Mouse (Mus musculus) embryo, embryonic 11.5 days (tissue): Measurements from ENCODE around the gene Sac3d1.
"Not testable (repeated sequence)": the region's sequence is repeated elsewhere in the genome, so short reads cannot be mapped to it uniquely, and the experiment has no call there.

Source experiments
- DNase-seq: peaks from one replicate; pipeline ENCODE4 v3.0.0-alpha.2; 2012; ENCODE audit warnings: low read depth, low spot score

Sac3d1 gene

GRCm38 (mm10) chr19:6117986-6118676, at the start of gene Sac3d1:
Gene Sac3d1, minus strand, starts transcription at chr19:6118650.
- DNase-seq = peak; percentile 91

- DNase-seq = no peak
Measured at GRCm38 (mm10) chr19:6166750-6167149, 48.3 kb upstream of the Sac3d1 start.

- no peak for DNase-seq
Measured at GRCm38 (mm10) chr19:6163872-6164547, 45.6 kb upstream of the Sac3d1 start.

GRCm38 (mm10) chr19:6157220-6157619, 38.8 kb upstream of the Sac3d1 start:
- no peak for DNase-seq

- DNase-seq = no peak
Measured at GRCm38 (mm10) chr19:6156372-6156771, 37.9 kb upstream of the Sac3d1 start.

GRCm38 (mm10) chr19:6155174-6155573, 36.7 kb upstream of the Sac3d1 start:
- no peak for DNase-seq

GRCm38 (mm10) chr19:6144842-6145241, 26.4 kb upstream of the Sac3d1 start:
- DNase-seq = no peak

- peak; percentile 81 for DNase-seq
Measured at GRCm38 (mm10) chr19:6141394-6141749, 22.9 kb upstream of the Sac3d1 start, which contains the start of gene Arl2. Gene Arl2, minus strand, starts transcription at chr19:6141548.

- peak; percentile 93 for DNase-seq
Measured at GRCm38 (mm10) chr19:6140678-6141393, 22.4 kb upstream of the Sac3d1 start, which contains the start of gene Batf2. Gene Batf2, plus strand, starts transcription at chr19:6140983.

- no peak for DNase-seq
Measured at GRCm38 (mm10) chr19:6140374-6140677, 21.9 kb upstream of the Sac3d1 start.

- no peak for DNase-seq
Measured at GRCm38 (mm10) chr19:6139701-6140100, 21.3 kb upstream of the Sac3d1 start.

GRCm38 (mm10) chr19:6136397-6136796, 17.9 kb upstream of the Sac3d1 start:
- DNase-seq = no peak

- not testable (repeated sequence) for DNase-seq
Measured at GRCm38 (mm10) chr19:6133197-6133596, 14.7 kb upstream of the Sac3d1 start.

- no peak for DNase-seq
Measured at GRCm38 (mm10) chr19:6132171-6132827, 13.8 kb upstream of the Sac3d1 start.

GRCm38 (mm10) chr19:6130414-6131128, 12.1 kb upstream of the Sac3d1 start:
- not testable (repeated sequence) for DNase-seq

- peak; percentile 88 for DNase-seq
Measured at GRCm38 (mm10) chr19:6127760-6128341, 9.4 kb upstream of the Sac3d1 start, which contains the start of gene Snx15. Gene Snx15, minus strand, starts transcription at chr19:6128304.

GRCm38 (mm10) chr19:6126789-6127580, 8.5 kb upstream of the Sac3d1 start:
- DNase-seq = no peak

- DNase-seq = no peak
Measured at GRCm38 (mm10) chr19:6126289-6126688, 7.8 kb upstream of the Sac3d1 start.

GRCm38 (mm10) chr19:6124898-6125297, 6.4 kb upstream of the Sac3d1 start:
- DNase-seq = no peak

- DNase-seq = no peak
Measured at GRCm38 (mm10) chr19:6123330-6123729, 4.9 kb upstream of the Sac3d1 start.
